Mouse (Mus musculus) c-Kit-positive CD71-negative TER-119-negative erythroid progenitor cells, embryonic 14.5 days (primary cell): ENCODE measurements around the gene Vamp3.

Source experiments
- DNase-seq: peaks from one replicate; pipeline ENCODE4 v3.0.0-alpha.2; 2013; ENCODE audit warnings: low read depth

Gene Vamp3

DNA sequence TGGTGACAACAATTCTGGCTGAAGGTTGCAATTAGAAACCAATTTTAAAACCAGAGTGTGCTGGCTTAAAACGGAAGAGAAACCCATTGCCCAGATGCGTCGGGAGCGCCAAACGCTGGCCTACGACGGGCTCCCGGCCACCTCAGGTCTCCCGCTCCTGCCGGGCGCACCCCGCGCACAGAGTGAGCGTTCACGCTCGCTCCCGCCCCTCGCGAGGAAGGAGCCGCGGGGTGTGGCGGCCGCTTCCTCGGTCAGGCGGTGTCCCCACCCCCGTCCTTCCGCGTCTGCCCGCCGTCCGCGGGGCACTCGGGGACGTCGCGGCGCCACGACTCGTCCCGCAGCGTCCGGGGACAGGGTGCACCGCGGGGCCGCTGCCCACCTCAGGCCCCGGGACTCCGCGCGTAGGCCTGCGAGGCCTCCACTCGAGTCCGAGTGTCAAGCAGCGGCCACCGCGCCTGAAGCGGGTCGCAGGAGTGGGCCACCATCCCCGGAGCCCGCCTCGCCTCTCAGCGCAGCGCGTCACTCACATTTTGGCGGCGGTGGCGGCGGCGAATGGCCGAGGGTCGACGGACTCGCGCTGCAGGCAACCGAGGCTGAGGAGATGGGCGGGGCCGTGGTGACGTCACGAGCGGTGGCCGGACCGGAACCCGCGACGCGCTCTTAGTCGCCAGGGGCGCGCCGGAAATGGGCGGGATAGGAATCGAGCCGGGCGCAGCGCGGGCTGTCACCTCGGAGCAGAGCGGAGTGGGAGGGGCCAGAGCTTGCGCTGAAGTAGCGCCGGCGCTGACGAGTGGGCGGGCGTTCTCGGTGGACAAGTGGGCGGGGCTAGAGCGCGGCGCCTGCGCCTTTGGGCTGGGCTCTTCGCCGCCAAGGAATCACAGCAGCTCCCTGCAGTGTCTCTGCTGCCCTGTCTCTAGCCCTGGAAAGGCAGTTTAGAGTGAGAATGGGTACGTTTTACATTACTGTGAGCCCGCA is at the start of gene Vamp3:
Gene Vamp3 (minus strand): TSS at position 617 of the 975 bp plus-strand sequence.
- peak; percentile 96 for DNase-seq

DNA sequence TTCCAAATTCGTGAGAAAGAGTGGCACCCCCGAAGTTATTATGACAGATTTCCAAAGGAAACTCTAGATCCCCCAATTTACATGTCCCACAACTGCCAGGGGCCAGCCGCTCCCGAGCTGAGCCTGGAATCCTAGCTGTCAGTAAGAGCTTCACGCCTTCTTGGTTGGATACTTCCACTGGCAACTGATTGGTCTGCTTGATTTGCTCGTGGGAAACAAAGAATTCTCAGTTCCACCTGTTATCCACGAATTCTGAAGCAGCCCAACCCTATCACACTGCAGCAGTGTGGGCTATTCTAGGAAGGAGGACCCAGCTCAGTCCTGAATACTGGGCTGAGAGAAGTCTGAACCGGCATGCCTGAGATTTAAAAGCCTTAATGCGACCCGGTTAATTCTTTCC is 48.7 kb upstream of the Vamp3 start:
- DNase-seq: no peak

DNA sequence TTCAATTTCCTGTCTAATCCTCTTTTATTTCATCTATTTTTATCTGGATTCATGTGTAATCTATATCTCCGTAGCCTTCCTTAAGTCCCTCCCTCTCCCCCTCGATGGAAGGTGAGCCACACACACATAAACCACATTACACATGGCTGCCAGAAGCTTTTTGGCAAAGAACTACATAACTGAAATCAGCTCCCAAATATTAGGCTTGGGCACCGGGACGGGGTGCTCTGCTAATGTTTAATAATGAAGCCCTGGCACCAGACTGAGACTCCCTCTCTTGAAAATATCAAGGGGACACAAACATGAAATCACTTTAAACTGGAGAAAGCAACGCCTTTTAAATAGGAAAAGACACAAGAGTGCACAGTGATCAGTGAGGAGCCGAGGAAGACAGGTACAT is 48.1 kb upstream of the Vamp3 start:
- DNase-seq: no peak

DNA sequence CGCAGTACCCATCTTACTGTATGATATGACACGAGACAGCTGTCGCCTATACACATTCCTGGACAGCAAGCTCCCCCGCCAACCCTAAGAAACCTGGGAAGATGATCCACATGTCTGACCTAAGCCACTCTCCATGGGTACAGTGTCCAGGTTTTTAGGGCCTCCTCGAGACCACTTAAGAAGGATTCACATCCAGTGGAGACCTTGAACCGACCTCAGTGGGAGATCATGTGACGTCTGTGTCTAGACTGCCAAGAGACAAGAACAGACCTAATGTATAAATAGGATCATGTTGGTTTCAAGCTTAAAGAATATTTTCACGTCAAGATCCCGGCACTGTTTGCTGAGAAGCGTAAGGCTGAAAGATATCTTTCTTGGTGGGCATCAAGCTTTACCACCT is 46.4 kb upstream of the Vamp3 start:
- no peak for DNase-seq

DNA sequence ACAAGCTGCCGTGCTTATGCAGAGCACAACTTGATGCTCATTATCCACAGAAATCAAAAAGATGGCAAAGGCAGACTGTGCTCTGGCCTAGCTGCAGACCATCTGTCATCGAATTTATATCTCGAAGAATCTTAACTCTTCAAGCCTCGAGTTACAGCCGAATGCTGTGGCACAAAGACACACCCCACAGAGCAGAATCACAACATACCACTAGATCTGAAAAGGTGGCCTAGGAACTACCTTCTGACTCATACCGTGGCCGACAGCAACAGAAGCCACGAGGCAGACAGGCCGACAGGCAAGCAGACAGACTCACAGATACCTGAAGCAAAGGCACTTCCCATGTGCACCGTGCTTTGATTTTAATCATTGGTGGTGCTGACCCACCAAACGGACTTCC is 45.9 kb upstream of the Vamp3 start:
- no peak for DNase-seq

DNA sequence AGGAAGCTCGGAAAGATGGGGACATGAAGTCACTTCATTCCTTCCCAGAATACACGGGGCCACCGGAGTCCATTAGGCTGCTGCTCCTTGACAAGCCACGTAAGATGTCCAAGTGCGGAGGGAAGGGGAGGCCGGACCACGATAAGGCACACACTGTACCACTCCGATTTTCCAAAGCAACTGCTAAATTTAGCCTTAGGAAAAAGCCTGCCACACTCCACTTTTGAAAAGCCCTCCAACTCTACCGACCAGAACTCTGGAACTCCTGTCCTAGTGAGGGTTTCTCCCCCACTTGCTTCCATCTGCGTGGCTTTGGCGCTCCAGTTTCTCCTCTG is 39.3 kb upstream of the Vamp3 start:
- no peak for DNase-seq

DNA sequence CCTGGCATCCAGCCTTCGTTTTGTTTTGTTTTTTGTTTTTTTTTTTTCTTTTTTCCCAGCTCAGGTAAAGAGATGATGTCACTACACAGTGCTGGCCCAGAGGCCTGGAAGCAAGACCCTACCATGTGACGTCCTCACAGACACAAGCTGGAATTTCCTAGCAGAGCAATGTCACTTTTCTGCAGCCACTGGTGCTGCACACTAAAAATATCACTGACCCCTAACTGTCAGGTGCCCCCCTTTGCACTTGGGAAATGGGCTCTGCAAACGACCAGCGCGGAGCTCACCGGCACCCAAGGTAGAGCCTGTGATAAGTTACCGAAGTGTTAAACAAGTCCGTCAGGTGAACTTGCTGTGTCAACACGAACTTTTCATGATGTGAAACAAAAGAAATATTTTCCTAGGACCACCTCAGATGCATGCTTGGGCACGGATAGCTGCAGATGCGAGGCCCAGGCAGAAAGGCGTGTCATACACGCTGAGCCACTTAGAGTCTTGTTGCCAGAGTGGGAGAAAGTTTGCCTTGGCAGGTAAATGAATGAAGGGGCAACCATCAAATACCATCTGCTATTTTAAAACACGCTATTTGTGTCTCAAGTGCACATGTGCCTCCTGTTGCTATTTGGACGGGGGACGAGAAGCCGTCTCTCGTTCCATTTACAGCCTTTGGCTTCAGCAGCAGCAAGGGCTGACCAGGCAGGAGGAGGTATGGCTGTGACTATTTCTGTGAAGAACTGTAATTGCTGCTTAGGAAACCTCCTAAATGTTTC is 38.8 kb upstream of the Vamp3 start:
- DNase-seq: no peak

DNA sequence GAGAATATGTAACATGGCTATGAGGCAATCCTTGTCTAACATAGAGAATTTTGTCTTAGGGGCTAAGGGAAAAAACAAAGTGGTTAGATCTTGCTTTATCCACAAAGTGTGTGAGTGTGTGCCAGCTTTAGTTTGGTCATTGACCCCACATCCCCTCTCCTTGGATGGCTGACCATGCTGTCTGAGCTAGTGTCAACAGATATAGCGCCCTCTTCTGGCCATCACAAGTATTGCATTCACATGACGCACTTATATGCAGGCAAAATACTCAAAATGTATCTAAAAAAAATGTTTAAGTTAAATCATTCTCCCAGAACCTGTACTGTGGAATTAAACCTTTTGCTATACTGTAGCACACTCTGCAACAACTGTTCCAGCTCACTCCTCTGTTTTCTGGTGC is 37.4 kb upstream of the Vamp3 start:
- DNase-seq: no peak

DNA sequence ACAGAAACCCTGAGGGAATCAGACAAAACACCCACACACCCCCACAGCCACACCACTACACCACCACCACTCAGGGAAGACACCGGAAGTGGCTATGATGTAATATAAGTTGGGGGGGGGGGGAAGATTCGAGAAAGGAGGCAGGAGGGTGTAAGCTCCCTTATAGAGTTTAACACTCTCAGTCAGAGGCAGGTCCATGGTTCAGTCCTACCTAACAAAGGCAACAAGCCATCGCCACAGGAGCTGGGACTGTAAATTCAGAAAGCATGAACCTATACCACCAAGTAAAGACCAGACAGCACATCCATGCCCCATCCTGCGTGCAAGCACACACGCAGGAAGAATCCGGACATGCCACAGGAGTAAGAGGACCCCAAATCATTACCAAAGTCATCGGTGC is 31.5 kb upstream of the Vamp3 start, which contains the start of gene Gm13090:
Gene Gm13090 (plus strand): TSS at position 301 of the 400 bp plus-strand sequence.
- DNase-seq: no peak

DNA sequence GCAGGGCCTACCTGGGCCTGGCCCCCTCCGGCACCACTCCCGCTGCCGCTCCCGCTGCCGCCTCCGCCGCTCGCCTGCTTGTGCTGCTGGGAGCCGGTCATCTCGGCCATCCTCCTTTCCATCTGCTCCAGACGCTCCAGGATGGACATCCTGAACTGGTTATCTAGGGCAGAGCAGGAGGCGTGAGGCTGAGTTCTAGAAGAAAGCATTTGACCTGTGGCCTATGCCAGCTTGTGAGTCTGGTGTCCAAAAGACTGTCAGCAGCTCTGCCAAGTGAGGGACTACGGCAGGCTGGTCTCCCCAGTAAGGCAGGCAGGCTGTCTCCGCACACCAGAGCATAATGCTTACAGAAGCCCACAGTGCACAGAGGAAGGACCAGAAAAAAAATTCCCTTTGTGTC is 31.1 kb upstream of the Vamp3 start:
- no peak for DNase-seq

DNA sequence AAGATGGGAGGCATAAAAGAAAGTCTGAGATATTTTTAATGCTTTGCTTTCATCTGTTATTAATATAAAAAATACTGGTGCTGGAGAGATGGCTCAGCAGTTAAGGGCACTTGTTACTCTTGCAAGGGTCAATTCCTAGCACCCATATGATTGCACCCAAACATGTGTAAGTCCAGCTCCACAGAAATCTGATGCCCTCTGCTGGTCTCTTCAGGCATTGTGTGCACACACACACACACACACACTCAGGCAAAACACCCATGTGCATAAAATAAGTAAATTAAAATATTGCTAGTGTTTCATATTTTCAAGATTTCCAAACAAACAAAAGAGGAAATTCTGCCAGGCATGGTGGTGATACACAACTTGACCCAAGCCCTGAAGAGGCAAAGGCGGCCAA is 29.6 kb upstream of the Vamp3 start:
- no peak for DNase-seq

DNA sequence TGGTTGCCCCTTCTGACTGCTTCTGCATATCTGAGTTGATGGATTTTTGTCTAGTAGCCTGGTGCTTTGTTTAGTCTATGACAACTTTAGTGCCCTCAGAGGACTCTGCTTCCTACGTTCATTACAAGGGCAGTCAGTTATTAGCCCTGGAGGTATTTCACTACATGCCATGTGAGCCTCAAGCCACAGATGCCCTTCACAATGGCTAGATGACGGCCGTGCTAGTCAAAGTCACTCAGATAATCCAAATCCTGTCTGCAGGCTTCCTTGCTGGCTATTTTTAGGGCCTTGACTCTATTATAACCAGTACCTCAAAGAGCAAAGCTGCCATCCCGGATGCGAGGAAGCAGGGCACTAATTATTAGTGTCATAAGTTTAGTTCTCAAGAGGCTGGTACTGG is 25.3 kb upstream of the Vamp3 start:
- no peak for DNase-seq

DNA sequence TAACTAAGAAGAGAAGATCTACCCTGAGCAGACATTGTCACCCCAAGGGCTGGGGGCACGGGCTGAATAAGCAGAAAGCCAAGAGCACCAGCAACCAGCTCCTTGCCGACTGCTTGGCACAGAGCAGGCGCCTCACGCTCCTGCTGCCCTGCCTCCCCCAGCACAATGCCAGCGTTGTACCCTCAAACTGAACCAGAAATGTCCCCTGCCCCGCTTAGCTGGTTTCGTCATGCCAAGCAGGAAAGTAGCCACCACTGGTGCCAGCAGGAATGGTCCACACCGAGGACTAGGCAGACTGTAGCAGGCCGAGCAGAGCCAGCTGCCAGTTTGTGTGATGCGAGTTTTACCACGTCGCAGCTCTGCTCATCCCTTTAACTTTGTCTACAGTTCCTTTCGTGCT is 24.2 kb upstream of the Vamp3 start:
- no peak for DNase-seq

DNA sequence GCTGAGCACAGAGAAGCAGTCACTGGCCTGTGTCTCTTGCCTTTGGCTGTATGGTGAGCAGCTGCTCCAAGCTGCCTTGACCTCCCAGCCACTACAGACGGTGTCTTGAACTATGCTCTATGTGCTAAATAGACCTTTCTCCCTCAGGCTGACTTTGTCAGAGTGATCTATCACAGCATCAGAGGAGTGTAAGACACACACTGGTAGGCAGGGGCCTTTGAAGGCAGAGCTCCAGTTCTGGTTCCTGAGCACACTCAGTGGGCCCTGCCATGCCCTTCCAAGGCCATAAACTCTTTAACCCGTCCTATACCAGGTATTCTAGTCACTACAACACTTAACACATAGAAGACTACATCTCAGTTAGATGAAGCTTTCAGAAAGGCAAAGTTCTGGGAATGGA is 23.6 kb upstream of the Vamp3 start:
- DNase-seq: no peak

DNA sequence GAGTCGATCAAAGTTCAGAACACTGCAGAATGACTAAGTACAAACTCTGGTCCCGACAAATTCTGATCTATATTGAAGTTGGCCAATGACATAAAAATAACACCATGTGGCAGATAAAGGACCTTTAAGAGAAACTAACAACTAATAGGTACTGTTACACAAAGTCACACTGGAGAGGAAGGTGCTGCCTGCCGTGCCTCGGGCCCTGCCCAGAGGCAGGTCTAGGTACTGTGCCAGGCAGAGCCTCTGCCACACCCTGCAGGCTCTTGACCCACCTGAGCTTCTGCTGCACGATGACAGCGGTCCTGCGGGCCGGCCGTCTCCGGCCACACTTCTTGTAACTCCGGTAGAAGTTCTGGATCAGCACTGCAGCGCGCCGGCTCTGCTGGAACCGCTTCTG is 17.1 kb upstream of the Vamp3 start:
- DNase-seq: no peak

DNA sequence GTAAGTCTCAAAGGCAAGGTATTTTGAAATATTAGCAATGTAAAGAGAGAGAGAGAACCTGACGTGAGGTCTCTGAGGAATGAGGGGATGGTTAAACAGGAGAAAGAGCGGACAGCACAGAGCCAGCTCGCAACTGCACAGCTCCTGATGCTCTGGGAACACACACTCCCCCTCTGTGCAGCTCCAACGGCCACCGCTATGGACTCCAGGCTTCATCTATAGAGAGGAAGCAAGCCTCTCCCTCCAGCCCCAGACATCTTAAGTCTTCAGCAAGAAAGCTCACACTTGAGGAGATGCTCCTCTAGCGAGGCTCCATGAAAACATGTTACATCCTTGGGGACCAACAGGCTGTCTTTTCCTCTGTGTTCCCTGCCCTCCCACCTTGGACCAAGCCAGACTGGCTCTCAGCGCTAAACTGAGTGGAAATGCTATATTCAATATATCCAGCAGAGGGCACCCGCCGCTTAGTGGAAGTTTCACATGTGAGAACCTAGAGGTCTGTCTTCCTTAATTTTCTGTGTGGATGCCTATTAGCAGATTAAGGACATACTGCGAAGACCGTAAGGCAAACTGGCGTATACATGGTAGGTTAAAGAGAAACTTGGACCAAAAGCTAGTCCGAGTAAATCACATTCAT is 15.5 kb upstream of the Vamp3 start:
- peak; percentile 49 for DNase-seq

DNA sequence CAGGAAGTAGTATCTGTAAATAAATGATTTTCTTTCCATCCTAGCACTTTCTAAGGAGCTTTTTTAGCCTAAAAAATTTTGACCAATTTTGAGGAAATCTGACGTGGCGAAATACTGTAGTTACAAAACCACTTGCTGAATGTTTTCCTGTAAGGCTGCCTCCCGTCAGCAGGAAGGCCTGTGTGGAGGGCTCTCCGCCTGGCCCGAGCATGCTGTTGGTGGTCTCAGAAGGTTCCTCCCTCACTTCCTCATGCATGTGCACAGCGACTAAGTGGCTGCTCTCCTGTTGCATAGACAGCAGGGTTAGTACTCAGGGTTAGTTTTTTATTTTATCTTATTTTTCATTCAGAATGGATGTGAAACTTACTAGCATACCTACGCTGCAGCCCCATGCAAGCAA is 13.2 kb upstream of the Vamp3 start:
- no peak for DNase-seq

DNA sequence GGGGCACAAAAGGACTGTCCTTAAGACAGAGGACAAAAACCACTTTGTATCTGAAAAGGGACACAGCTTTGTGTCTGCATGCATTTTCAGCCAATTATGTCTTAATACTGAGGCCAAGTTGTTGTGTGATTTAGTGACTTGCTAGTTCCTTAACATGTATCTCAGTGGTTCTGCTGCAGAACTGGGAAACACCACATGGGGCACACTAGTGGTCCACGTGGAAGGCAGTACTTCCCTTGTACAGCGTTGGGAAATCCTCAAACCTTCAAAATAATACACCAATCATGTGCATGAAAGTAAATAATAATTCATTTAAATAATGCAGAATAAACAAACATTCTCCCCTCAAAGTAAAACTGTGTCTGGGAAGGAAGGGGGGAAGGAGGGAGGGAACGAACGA is 11.0 kb upstream of the Vamp3 start:
- DNase-seq: no peak

DNA sequence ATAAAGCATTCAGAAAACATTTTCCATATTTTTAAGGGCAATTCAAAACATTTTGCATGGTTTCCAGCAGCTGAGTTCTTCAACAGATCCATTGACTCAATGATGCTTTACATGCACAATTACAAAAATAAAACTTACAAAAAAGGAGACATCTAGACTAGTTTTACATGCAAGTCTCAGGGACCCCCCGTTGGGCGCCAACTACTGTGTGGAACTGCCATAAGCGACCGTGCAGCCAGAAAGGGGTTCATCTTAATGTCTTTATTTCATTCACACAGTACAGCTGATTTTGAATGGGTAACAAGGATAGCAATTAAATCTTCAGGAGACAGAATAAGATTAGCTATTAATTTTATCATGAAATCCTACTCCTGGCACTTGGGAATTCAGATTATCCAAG is 1.8 kb upstream of the Vamp3 start:
- DNase-seq: no peak

DNA sequence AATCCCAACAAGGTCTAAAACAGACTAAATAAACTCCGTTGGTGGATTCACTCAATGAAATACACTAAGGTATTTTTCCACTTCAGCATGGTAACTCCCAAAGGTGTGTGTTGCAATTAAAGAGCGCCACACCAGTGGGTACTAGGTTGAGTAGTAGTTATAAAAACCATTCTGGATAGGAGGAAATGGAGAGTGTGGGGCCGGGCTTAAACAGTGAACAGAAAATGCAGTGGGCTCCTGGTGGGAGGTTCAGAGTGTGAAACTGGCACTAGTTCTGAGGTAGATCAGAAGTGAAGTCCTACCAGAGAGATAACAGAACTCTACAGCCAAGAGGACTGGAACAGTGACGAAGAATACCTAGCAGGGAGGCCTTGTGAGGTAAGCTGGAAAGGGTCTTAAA is 871 bp upstream of the Vamp3 start:
- DNase-seq: no peak

DNA sequence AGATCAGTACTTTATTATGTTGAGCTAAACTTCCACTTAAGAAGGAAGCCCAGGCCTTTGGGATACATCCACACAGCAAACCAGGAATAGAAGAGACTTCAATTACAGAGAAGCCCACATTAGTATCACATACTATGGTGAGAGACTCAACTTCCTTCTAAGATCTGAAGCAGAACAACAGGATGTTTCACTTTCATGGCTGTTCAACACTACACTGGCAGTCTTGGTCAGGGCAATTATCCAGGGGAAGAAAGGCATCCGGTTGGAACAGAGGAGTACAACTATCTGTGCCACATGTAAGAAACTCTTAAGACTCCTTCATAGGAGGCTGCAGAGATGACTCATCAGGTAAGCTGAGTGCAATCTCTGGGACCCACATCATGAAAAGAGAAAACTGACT is 6.6 kb downstream of the Vamp3 start:
- DNase-seq: no peak

DNA sequence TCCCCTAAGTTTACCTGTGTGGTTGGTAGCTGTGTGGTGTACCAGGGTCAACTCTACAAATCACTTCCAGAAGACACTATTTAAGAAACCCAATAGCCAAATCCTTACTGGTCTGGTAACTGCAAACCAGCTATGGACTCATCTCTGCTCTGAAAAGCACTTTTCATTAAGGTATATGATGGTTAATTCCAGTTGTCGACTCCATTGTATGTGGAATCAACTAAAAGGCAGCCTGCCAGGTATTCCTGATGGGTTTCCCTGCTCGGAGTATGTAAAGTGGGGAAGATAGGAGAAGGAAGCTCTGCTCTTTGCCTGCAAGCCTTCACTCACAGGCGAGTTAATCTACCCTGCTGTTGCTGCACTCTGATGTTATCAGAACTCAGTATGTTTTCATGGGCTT is 11.2 kb downstream of the Vamp3 start:
- DNase-seq: no peak
